Mouse (Mus musculus) midbrain, embryonic 16.5 days (tissue): ENCODE measurements around the gene Uimc1. TPM values are rescaled to one million over a fixed set of nuclear protein-coding genes. Genes with fewer than 3 reads are reported as not detected.
"Not testable (repeated sequence)": the region's sequence is repeated elsewhere in the genome, so short reads cannot be mapped to it uniquely, and the experiment has no call there.

Source experiments
- ATAC-seq: fragments of 200-750 bp; cut with Nextera tagmentation; 2 replicates; pipeline ENCODE4 v1.8.0; 2017; ENCODE audit warnings: moderate TSS enrichment
- H3K27ac ChIP-seq: fragments of 300-500 bp; sonication (generic); 2 replicates; pipeline ENCODE4 v1.5.1; 2014; ENCODE audit warnings: mild to moderate bottlenecking, low read length, mixed read lengths
- H3K27me3 ChIP-seq: fragments of 300-500 bp; sonication (generic); 2 replicates; pipeline ENCODE4 v1.6.1; 2014; ENCODE audit warnings: low read depth, low read length, mixed read lengths; ENCODE audit not compliant: control insufficient read depth, insufficient read depth
- H3K36me3 ChIP-seq: fragments of 300-500 bp; sonication (generic); 2 replicates; pipeline ENCODE4 v1.6.1; 2014; ENCODE audit warnings: mild to moderate bottlenecking, low read length, moderate library complexity, mixed read lengths; ENCODE audit not compliant: control insufficient read depth, insufficient read depth
- H3K4me1 ChIP-seq: fragments of 300-500 bp; sonication (generic); 2 replicates; pipeline ENCODE4 v1.6.1; 2014; ENCODE audit warnings: mild to moderate bottlenecking, low read length, mixed read lengths; ENCODE audit not compliant: control insufficient read depth, insufficient read depth
- H3K4me2 ChIP-seq: fragments of 300-500 bp; sonication (generic); 2 replicates; pipeline ENCODE4 v1.6.1; 2014; ENCODE audit warnings: mild to moderate bottlenecking, low read length, mixed read lengths
- H3K4me3 ChIP-seq: fragments of 300-500 bp; sonication (generic); 2 replicates; pipeline ENCODE4 v1.5.1; 2014; ENCODE audit warnings: low read depth, mild to moderate bottlenecking, low read length, moderate library complexity, mixed read lengths
- H3K9ac ChIP-seq: fragments of 300-500 bp; sonication (generic); 2 replicates; pipeline ENCODE4 v1.6.1; 2014; ENCODE audit warnings: low read depth, low read length, mixed read lengths
- H3K9me3 ChIP-seq: fragments of 300-500 bp; sonication (generic); replicated peaks from 2 replicates; pipeline ENCODE4 v1.6.1; 2014; ENCODE audit warnings: mild to moderate bottlenecking, low read length, mixed read lengths; ENCODE audit not compliant: control insufficient read depth, poor library complexity, severe bottlenecking
- WGBS: fragments of 180-500 bp; shearing (Covaris S2); extraction: QIAGEN DNeasy Blood & Tissue Kit; methylation state at CpG from one replicate; pipeline ENCODE4 v1.1.7; 2014; 5-methylcytosine and 5-hydroxymethylcytosine counted together
- polyA plus RNA-seq: library from polyadenylated mRNA; unstranded; fragments of >200 nt; fragmentation: Nextera tagmentation; extraction: Ambion mirVana; gene quantifications from 2 replicates; pipeline ENCODE4 v1.2.1, GENCODE M21; 2015

Uimc1 gene
- polyA plus RNA-seq, 1 experiment from 2014 or later: 20.8 TPM

DNA sequence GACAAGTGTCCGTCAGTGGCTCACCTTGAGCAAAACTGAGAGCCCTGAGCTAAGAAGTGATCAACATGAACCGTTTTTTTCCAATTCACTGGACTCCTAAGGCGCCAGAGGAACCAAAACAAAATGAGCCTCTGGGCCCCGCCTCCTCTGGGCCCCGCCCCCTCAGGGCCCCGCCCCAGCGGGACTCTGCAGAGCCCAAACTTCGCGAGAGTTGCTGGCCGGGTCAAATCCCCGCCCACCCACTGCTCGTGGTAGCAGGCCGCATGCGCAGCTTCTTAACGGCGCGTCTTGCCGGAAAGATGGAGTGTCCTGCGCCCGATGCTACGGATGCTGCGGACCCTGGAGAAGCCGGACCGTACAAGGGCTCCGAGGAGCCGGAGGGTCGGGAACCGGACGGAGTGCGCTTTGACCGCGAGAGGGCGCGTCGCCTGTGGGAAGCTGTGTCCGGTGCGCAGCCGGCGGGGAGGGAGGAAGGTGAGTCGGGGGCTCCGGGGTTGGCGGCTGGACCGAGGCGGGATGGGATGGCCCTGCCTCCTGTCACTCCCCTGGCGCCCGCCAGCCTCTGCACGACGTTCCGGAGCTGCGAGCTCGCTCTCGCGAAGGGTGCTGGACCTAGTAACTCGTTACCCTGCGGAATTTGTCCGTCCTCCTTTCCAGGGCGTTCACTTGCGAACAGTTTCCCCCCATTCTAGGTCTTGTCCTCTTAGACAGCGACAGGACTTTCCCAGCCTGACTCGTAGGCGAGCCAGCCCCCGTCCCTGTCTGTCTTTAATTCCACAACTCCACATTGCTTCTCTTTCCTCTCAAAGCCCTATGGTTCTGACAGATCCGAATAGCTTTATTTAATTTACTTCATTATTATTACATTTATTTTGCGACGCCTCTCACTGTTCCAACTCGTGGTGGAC lies 5.2 kb upstream of the Uimc1 start, which contains the start of gene Zfp346:
Gene Zfp346, plus strand, starts transcription at position 267 of the 908 bp plus-strand sequence.
- Histone ChIP-seq H3K9me3 (no peaks in the 10 kb centered on the region), H3K4me2 (peak within 1 kb of the TSS; percentile 69), H3K9ac (peak within 1 kb of the TSS; percentile 77), H3K27ac (peak within 1 kb of the TSS; percentile 80), H3K4me3 (peak within 1 kb of the TSS; percentile 58), H3K36me3 (peaks cover 3% of the 10 kb centered on the region; the same call in 1 of the 2 replicates), H3K27me3 (no peaks in the 10 kb centered on the region), H3K4me1 (peaks cover 12% of the 10 kb centered on the region)
- peak; percentile 92 for ATAC-seq
- under 1% methylated on average over 49 of the region's 66 CpGs for WGBS

DNA sequence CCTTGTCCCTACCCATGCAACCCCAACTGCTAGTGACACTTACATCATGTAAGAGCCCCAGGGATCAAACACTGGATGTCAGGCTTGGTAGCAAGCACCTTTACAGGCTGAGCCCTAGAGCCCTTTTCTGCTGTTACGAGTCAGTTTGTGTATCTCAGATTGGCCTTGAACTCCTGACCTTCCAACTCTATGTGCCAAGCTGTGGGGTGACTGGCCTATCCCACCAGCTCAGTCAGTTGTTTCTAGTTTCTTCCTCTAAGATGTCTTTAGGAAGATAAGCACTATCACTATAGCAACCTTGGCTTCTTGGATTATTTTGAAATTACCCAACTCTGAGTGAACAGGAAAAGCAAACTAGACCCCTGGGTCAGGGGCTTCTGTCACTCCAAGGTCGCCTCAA lies 3.3 kb upstream of the Uimc1 start:
- H3K9me3 ChIP-seq: no peaks in the 10 kb centered on the region
- H3K27me3 ChIP-seq: no peaks in the 10 kb centered on the region
- no peak overlapping the region for H3K9ac ChIP-seq
- no peak overlapping the region for H3K27ac ChIP-seq
- no peak for ATAC-seq
- H3K4me2 ChIP-seq: no peak overlapping the region
- no peak overlapping the region for H3K4me3 ChIP-seq
- H3K36me3 ChIP-seq: peaks cover 3% of the 10 kb centered on the region; the same call in 1 of the 2 replicates
- peaks cover 18% of the 10 kb centered on the region for H3K4me1 ChIP-seq
- WGBS: 72% methylated on average over 2 of the region's 2 CpGs

DNA sequence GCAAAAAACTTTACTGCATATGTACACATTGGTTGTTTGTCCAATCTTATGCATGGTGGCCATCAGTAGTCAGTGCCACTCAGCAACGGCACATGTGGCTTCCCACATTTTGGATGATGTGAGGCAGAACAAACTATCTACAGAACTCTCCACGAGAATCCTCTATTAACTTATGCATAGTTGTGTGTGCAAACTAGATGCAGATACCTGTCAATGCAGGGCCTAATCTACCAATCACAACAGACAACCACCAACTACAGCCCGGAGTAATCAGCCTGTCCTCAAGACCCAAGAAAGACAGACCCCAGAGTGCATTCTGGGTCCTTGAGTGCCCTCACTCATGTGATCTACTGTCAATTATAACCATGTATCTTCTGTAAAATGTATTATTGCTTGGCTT lies 2.3 kb upstream of the Uimc1 start:
- Histone ChIP-seq H3K4me3 (no peak overlapping the region), H3K27me3 (no peaks in the 10 kb centered on the region), H3K4me1 (peaks cover 18% of the 10 kb centered on the region), H3K9me3 (no peaks in the 10 kb centered on the region), H3K9ac (no peak overlapping the region), H3K4me2 (no peak overlapping the region), H3K27ac (no peak overlapping the region), H3K36me3 (no peaks in the 10 kb centered on the region)
- no peak for ATAC-seq
- whole genome bisulfite sequencing: 95% methylated on average over 3 of the region's 3 CpGs

DNA sequence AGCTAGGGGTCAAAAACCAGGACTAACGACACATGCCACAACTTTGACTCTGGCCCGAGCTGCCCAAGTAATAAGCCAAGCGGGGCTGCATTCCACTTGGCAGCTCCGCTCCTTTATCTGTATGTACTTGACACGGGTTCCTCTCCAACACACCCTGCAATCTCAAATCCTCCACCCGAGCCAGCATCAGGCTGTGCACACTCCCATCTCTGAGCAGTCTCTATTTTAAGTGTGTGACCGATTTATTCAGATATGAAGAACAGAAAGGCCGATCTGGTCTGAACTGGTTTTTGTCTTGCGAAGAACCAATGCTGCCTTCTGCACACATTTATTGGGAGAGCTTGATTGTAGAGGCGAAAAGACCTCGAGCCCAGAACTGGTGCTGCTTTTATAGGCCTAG lies 1.5 kb upstream of the Uimc1 start:
- Histone ChIP-seq H3K9ac (no peak overlapping the region), H3K4me1 (peaks cover 15% of the 10 kb centered on the region), H3K36me3 (no peaks in the 10 kb centered on the region), H3K4me2 (no peak overlapping the region), H3K27me3 (no peaks in the 10 kb centered on the region), H3K4me3 (no peak overlapping the region), H3K9me3 (no peaks in the 10 kb centered on the region), H3K27ac (no peak overlapping the region)
- no peak for ATAC-seq
- 98% methylated on average over 11 of the region's 11 CpGs for WGBS

DNA sequence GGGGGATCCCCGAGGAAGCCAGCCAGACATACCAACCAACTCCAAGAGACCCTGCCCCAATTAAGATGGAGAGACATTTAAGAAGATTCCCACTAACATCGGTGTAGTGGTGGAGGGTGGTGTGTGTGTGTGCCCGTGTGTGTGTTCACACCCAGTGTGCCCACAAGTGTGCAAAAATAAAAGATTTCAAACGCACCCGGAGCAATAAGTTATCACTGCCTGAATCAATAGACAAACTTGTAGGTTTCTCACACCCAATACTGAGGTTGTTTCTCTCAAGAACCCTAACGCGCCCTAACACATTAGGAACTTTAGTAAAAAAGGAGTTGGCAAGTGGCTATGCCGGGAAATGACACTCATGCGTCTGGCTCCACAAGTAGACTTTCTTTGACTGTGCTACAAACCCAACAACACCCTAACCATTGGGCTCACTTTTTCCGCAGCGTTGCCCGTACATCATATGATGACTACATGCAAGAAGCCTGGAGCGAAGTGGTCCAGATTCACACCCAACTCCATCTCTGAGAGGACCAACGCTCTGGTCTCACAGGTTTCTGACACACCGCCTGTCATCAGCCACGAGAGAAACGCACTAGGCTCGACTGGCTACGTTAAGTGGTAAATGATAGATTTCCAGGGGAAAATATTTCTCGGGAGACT lies 904 bp downstream of the Uimc1 start:
- no peaks in the 10 kb centered on the region for H3K9me3 ChIP-seq
- peaks cover 6% of the 10 kb centered on the region for H3K4me1 ChIP-seq
- H3K4me3 ChIP-seq: peak overlapping the region; percentile 74
- 0 out of 2 replicates have a peak, but pooled peaks have one; percentile 1 for ATAC-seq
- WGBS: 36% methylated on average over 20 of the region's 20 CpGs
- peak overlapping the region; percentile 85 for H3K27ac ChIP-seq
- H3K27me3 ChIP-seq: no peaks in the 10 kb centered on the region
- H3K9ac ChIP-seq: peak overlapping the region; percentile 88
- H3K4me2 ChIP-seq: peak overlapping the region; percentile 60
- no peaks in the 10 kb centered on the region for H3K36me3 ChIP-seq

- WGBS: 94% methylated on average over 3 of the region's 3 CpGs
- H3K9ac ChIP-seq, H3K4me1 ChIP-seq, H3K27ac ChIP-seq, ATAC-seq, H3K27me3 ChIP-seq, H3K36me3 ChIP-seq, H3K4me2 ChIP-seq, H3K4me3 ChIP-seq, H3K9me3 ChIP-seq: not testable (repeated sequence)
Measured at GRCm38 (mm10) chr13:55097841-55098240, 2.3 kb downstream of the Uimc1 start.

DNA sequence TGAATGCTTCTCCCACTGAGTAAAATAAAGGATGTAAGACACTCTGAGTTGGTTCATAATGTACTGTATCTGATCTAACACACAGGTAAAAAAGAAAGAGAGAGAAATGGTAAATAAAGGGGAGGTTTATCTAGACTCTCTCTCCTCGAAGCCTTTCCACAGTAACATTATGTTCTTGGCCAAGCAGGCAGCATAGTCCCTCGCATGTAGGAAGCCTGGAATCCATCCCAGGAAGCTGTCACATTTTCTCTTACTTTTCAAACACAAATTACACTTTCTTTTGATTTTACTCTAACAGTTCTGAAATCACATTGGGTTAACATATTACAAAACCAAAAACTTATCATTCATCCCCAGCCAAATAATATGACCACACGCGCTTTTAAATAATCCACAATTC lies 7.5 kb downstream of the Uimc1 start:
- no peaks in the 10 kb centered on the region for H3K27me3 ChIP-seq
- 89% methylated on average over 4 of the region's 4 CpGs for WGBS
- no peak overlapping the region for H3K9ac ChIP-seq
- ATAC-seq: no peak
- no peak overlapping the region for H3K4me3 ChIP-seq
- H3K36me3 ChIP-seq: 0 out of 2 replicates have a peak, but pooled peaks cover 3% of the 10 kb centered on the region
- no peaks in the 10 kb centered on the region for H3K9me3 ChIP-seq
- H3K4me2 ChIP-seq: no peak overlapping the region
- no peak overlapping the region for H3K27ac ChIP-seq
- H3K4me1 ChIP-seq: no peaks in the 10 kb centered on the region

DNA sequence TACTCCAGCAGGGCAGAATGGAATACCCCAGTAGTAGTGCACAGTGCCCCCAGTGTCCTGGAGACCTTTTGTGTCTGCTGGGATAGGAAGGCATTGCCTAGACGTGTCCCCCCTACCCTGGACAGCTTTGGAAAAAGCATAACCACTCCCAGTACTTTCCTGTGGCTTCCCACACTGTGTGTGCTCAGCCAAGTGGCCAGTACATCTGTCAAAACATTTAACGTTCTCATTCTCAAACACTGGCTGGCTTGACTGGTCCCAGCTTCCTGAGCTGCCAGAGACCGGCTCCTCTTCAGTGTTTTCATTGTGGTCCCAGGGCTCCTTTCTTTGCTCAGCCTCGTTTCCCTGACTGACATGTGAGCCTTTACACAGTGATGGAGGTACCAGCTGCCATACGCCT lies 24.5 kb downstream of the Uimc1 start:
- no peaks in the 10 kb centered on the region for H3K4me1 ChIP-seq
- H3K4me2 ChIP-seq: no peak overlapping the region
- H3K27ac ChIP-seq: no peak overlapping the region
- H3K27me3 ChIP-seq: no peaks in the 10 kb centered on the region
- no peak overlapping the region for H3K9ac ChIP-seq
- WGBS: 50% methylated on average over 5 of the region's 5 CpGs
- ATAC-seq: no peak
- H3K36me3 ChIP-seq: no peaks in the 10 kb centered on the region
- no peak overlapping the region for H3K4me3 ChIP-seq
- no peaks in the 10 kb centered on the region for H3K9me3 ChIP-seq

- Histone ChIP-seq H3K9ac (no peak overlapping the region), H3K9me3 (no peaks in the 10 kb centered on the region), H3K36me3 (no peaks in the 10 kb centered on the region), H3K4me1 (no peaks in the 10 kb centered on the region), H3K27me3 (no peaks in the 10 kb centered on the region), H3K27ac (no peak overlapping the region), H3K4me2 (no peak overlapping the region), H3K4me3 (no peak overlapping the region)
- no peak for ATAC-seq
- WGBS: 5% methylated on average over 3 of the region's 3 CpGs
Measured at GRCm38 (mm10) chr13:55071322-55071721, 28.8 kb downstream of the Uimc1 start.
